Mouse (Mus musculus): ENCODE measurements around the gene Nlrp6. TPM values are rescaled to one million over a fixed set of nuclear protein-coding genes. Genes with fewer than 3 reads are reported as not detected.
"Not testable (repeated sequence)": the region's sequence is repeated elsewhere in the genome, so short reads cannot be mapped to it uniquely, and the experiment has no call there.

Nlrp6 gene
- total RNA-seq, 2 experiments from 2014 or later: not detected

DNA sequence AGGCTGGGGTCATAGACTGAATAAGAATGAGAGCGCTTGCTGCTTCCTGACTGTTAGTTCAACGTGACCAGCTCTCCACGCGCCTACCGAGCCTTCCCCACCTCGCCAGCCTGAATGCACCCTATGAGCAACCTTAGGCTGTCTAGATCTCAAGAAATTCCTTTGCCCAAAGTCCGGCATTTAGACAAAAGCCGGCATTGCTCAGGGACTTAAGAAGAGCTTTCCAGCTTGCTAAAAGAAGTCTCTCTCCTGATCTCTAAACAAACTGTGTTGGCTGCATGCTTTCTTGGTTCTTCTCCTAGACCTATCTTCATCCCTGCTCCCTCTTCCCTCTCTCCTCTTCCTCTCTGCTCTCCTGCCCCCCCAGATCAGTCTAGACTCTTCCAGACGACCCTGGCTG lies 54.2 kb downstream of the Nlrp6 start:
- DNase-seq: peak in 1 of 2 experiments; percentile 22

DNA sequence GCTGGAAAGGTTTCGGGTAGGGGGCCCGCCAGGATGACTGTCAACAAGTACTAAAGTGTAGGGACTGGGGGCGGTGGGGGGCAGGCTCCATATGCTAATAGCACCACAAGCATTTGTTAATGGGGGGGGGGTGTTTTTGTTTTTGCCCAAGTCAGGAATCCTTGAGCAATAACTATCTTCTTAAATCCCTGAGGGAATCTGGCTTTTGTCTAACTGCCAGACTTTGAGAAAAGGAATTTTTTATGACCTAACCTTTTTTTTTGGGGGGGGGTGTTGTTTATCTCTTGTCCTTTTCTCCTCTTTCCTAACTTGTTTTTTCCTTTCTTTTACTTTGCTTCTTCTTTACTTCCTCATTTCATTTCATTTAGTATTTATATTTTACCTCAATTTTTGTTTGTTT lies 54.8 kb downstream of the Nlrp6 start:
- peak in 1 of 2 experiments; percentile 27 for DNase-seq

DNA sequence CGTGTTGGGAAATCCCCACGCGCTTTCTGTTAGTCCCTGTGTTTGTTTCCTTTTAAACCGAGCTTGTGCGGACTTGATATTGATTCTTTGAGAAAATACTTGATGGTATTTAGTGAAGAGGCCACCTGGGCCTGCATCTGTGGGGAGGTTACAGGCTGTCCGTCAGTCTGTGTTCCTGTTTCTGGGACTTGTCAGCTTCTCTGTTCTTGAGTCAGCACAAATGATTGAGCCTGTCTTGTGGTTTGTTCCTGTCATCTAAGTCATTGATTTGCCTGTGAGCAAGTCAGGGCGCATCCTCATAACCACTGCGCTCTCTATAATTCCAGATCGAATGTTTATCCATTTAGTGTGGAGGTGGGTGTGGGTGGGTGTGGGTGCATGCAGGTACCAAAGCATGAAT lies 56.0 kb downstream of the Nlrp6 start:
- not testable (repeated sequence) for DNase-seq

Other genes starting within 250 kb of the Nlrp6 start
- gene Olfr45, start 239.0 kb upstream of the Nlrp6 start, total RNA-seq (2021): not detected
- gene Olfr541, start 223.6 kb upstream of the Nlrp6 start, total RNA-seq (2021): not detected
- 10 to 100 TPM in 1 of 2 experiments, 1 to 10 TPM in 1; 6.0 to 49.3 TPM for gene Cyp2e1, start 157.2 kb upstream of the Nlrp6 start, total RNA-seq (2021)
- not detected for gene Syce1, start 133.1 kb upstream of the Nlrp6 start, total RNA-seq (2021)
- under 1 TPM; 0.20 to 0.41 TPM for gene Zfp941, start 98.7 kb upstream of the Nlrp6 start, total RNA-seq (2021)
- 1 to 10 TPM in 1 of 2 experiments, under 1 TPM in 1; 0.77 to 2.4 TPM for gene Urah, start 85.9 kb upstream of the Nlrp6 start, total RNA-seq (2021)
- 10 to 100 TPM; 30.5 to 32.9 TPM for gene Scgb1c1, start 75.4 kb upstream of the Nlrp6 start, total RNA-seq (2021)
- not detected for gene Odf3, start 73.1 kb upstream of the Nlrp6 start, total RNA-seq (2021)
- not detected for gene Gm45785, start 64.6 kb upstream of the Nlrp6 start, total RNA-seq (2021)
- gene Ric8a, start 63.9 kb upstream of the Nlrp6 start, total RNA-seq (2021): 10 to 100 TPM; 18.4 to 21.2 TPM
- gene Bet1l, start 63.3 kb upstream of the Nlrp6 start, total RNA-seq (2021): 1 to 10 TPM; 9.2 TPM
- 10 to 100 TPM; 76.5 to 84.0 TPM for gene Psmd13, start 38.9 kb upstream of the Nlrp6 start, total RNA-seq (2021)
- 10 to 100 TPM; 61.9 to 69.3 TPM for gene Sirt3, start 38.6 kb upstream of the Nlrp6 start, total RNA-seq (2021)
- 1,000 to 10,000 TPM; 3,201 to 3,214 TPM for gene Cox8b, start 20.5 kb upstream of the Nlrp6 start, total RNA-seq (2021)
- gene Pgghg, start 20.5 kb downstream of the Nlrp6 start, total RNA-seq (2021): 1 to 10 TPM; 3.5 to 4.3 TPM
- under 1 TPM in 1 of 2 experiments, not detected in 1; 0.46 TPM for gene Ifitm5, start 29.4 kb downstream of the Nlrp6 start, total RNA-seq (2021)
- gene Gm45717, start 35.0 kb downstream of the Nlrp6 start, total RNA-seq (2021): not detected
- gene Ifitm2, start 35.1 kb downstream of the Nlrp6 start, total RNA-seq (2021): 10 to 100 TPM; 98.8 to 99.4 TPM
- 1 to 10 TPM; 2.6 to 8.3 TPM for gene Ifitm1, start 46.3 kb downstream of the Nlrp6 start, total RNA-seq (2021)
- 100 to 1,000 TPM in 1 of 2 experiments, 10 to 100 TPM in 1; 94.8 to 129 TPM for gene Ifitm3, start 89.9 kb downstream of the Nlrp6 start, total RNA-seq (2021)
- gene Ifitm6, start 97.0 kb downstream of the Nlrp6 start, total RNA-seq (2021): not detected
- gene Gm17387, start 108.2 kb downstream of the Nlrp6 start, total RNA-seq (2021): not detected
- gene B4galnt4, start 140.2 kb downstream of the Nlrp6 start, total RNA-seq (2021): not detected
- 1 to 10 TPM in 1 of 2 experiments, under 1 TPM in 1; 0.37 to 1.6 TPM for gene Pkp3, start 157.3 kb downstream of the Nlrp6 start, total RNA-seq (2021)
- 1 to 10 TPM; 4.2 to 4.7 TPM for gene Sigirr, start 179.7 kb downstream of the Nlrp6 start, total RNA-seq (2021)
- gene Ano9, start 196.9 kb downstream of the Nlrp6 start, total RNA-seq (2021): not detected
- gene Ptdss2, start 201.5 kb downstream of the Nlrp6 start, total RNA-seq (2021): 10 to 100 TPM; 28.1 to 30.3 TPM